Mouse (Mus musculus) spleen, embryonic (tissue): ENCODE data around the gene Dhrs13.

Source experiments
- CTCF ChIA-PET: fragments of 350-600 bp; sonication (Branson Sonifier 250); formaldehyde crosslinking; loops from one replicate; lab custom pipeline; 2022; lab: Charles Lee

The Dhrs13 gene

DNA sequence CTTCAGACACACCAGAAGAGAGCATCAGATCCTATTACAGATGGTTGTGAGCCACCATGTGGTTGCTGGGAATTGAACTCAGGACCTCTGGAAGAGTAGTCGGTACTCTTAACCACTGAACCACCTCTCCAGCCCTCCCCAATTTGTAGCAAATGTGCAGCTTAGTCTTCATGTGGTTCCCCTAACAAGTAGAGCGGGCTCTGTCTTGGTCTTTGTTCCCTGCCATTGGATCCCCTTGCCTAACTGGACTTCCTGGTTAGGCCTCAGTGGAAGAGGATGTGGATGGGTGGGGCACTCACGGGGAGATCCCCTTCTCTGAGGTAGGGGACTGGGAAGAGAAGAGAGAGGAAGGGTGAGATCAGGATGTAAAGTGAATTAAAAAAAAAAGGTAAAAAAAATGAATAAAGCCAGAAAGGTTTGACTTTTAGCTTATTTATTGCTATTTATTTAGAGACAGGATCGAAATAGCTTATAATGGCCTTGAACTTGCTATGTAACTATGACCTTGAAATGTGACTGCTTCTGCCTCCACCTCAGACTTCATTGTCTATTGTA, 54.9 kb downstream of the Dhrs13 start:
- CTCF ChIA-PET = interaction anchor here (0.6 kb wide), 1 partner anchor 15 kb away, joined by 3 read pairs; no protein-coding TSS in a partner anchor
